Mouse (Mus musculus) neural tube, embryonic 14.5 days (tissue): Measurements from ENCODE around the gene Itpkb. TPM values are rescaled to one million over a fixed set of nuclear protein-coding genes. Genes with fewer than 3 reads are reported as not detected.

ENCODE experiments used
- ATAC-seq: fragments of 200-750 bp; cut with Nextera tagmentation; 2 replicates; pipeline ENCODE4 v1.8.0; 2017; ENCODE audit warnings: low read depth, mild to moderate bottlenecking, moderate TSS enrichment, moderate library complexity
- H3K27ac ChIP-seq: fragments of 300-500 bp; sonication (generic); 2 replicates; pipeline ENCODE4 v1.5.1; 2014; ENCODE audit warnings: low read depth, mild to moderate bottlenecking, control low read depth, low read length, moderate library complexity, mixed read lengths
- H3K27me3 ChIP-seq: fragments of 300-500 bp; sonication (generic); 2 replicates; pipeline ENCODE4 v1.6.1; 2014; ENCODE audit warnings: low read length; ENCODE audit not compliant: control insufficient read depth, insufficient read depth
- H3K36me3 ChIP-seq: fragments of 300-500 bp; sonication (generic); 2 replicates; pipeline ENCODE4 v1.6.1; 2014; ENCODE audit warnings: low read length, mixed read lengths; ENCODE audit not compliant: control insufficient read depth, insufficient read depth
- H3K4me1 ChIP-seq: fragments of 300-500 bp; sonication (generic); 2 replicates; pipeline ENCODE4 v1.6.1; 2014; ENCODE audit warnings: low read length; ENCODE audit not compliant: control insufficient read depth, insufficient read depth
- H3K4me2 ChIP-seq: fragments of 300-500 bp; sonication (generic); 2 replicates; pipeline ENCODE4 v1.6.1; 2014; ENCODE audit warnings: mild to moderate bottlenecking, low read depth, low read length, control low read depth
- H3K4me3 ChIP-seq: fragments of 300-500 bp; sonication (generic); 2 replicates; pipeline ENCODE4 v1.5.1; 2014; ENCODE audit warnings: low read depth, low read length, control low read depth, mixed read lengths
- H3K9ac ChIP-seq: fragments of 300-500 bp; sonication (generic); replicated peaks from 2 replicates; pipeline ENCODE4 v1.6.1; 2014; ENCODE audit warnings: low read depth, mild to moderate bottlenecking, control low read depth, low read length, mixed read lengths
- H3K9me3 ChIP-seq: fragments of 300-500 bp; sonication (generic); 2 replicates; pipeline ENCODE4 v1.6.1; 2016; ENCODE audit warnings: low read length; ENCODE audit not compliant: control insufficient read depth
- WGBS: fragments of 180-500 bp; shearing (Covaris S2); extraction: QIAGEN DNeasy Blood & Tissue Kit; methylation state at CpG from one replicate; pipeline ENCODE4 v1.1.7; 2014; 5-methylcytosine and 5-hydroxymethylcytosine counted together
- polyA plus RNA-seq: library from polyadenylated mRNA; unstranded; fragments of >200 nt; fragmentation: Nextera tagmentation; extraction: Ambion mirVana; gene quantifications from 2 replicates; pipeline ENCODE4 v1.2.1, GENCODE M21; 2014

Gene Itpkb
- polyA plus RNA-seq, 1 experiment from 2014 or later = 2.4 TPM

- ATAC-seq = no peak
- 75% methylated on average over 5 of the region's 5 CpGs for WGBS
Measured at GRCm38 (mm10) chr1:180359311-180359710, 29.0 kb downstream of the Itpkb start.

GRCm38 (mm10) chr1:180362176-180362575, 31.9 kb downstream of the Itpkb start:
- Histone ChIP-seq H3K36me3 (no peaks in the 10 kb centered on the region), H3K4me3 (no peak overlapping the region), H3K4me2 (no peak overlapping the region), H3K9me3 (no peaks in the 10 kb centered on the region), H3K4me1 (peaks cover 25% of the 10 kb centered on the region; the same call in 1 of the 2 replicates), H3K9ac (no peak overlapping the region), H3K27me3 (no peaks in the 10 kb centered on the region), H3K27ac (no peak overlapping the region)
- WGBS = 83% methylated on average over 4 of the region's 4 CpGs
- ATAC-seq = no peak

More at GRCm38 (mm10) chr1:180359311-180359710, 29.0 kb downstream of the Itpkb start:
- Histone ChIP-seq H3K4me1 (peaks cover 10% of the 10 kb centered on the region; the same call in 1 of the 2 replicates), H3K4me2 (no peak overlapping the region), H3K9ac (no peak overlapping the region), H3K4me3 (no peak overlapping the region), H3K36me3 (no peaks in the 10 kb centered on the region), H3K9me3 (no peaks in the 10 kb centered on the region), H3K27me3 (no peaks in the 10 kb centered on the region), H3K27ac (no peak overlapping the region)

GRCm38 (mm10) chr1:180362844-180363243, 32.6 kb downstream of the Itpkb start:
- 82% methylated on average over 5 of the region's 5 CpGs for WGBS
- Histone ChIP-seq H3K4me1 (peaks cover 25% of the 10 kb centered on the region; the same call in 1 of the 2 replicates), H3K36me3 (no peaks in the 10 kb centered on the region), H3K4me3 (no peak overlapping the region), H3K9ac (no peak overlapping the region), H3K9me3 (no peaks in the 10 kb centered on the region), H3K27me3 (no peaks in the 10 kb centered on the region), H3K27ac (no peak overlapping the region), H3K4me2 (no peak overlapping the region)
- ATAC-seq = no peak

GRCm38 (mm10) chr1:180363317-180363716, 33.0 kb downstream of the Itpkb start:
- Histone ChIP-seq H3K4me1 (peaks cover 26% of the 10 kb centered on the region; the same call in 1 of the 2 replicates), H3K27ac (no peak overlapping the region)

GRCm38 (mm10) chr1:180364005-180364404, 33.7 kb downstream of the Itpkb start:
- Histone ChIP-seq H3K36me3 (no peaks in the 10 kb centered on the region), H3K9ac (0 out of 2 replicates have a peak overlapping the region, but pooled peaks have one; percentile 13), H3K9me3 (no peaks in the 10 kb centered on the region), H3K4me2 (peak overlapping the region; percentile 70), H3K27me3 (no peaks in the 10 kb centered on the region), H3K4me1 (peaks cover 30% of the 10 kb centered on the region; the same call in 1 of the 2 replicates), H3K4me3 (0 out of 2 replicates have a peak overlapping the region, but pooled peaks have one; percentile 34), H3K27ac (peak overlapping the region; percentile 64)
- 54% methylated on average over 17 of the region's 17 CpGs for WGBS
- ATAC-seq = no peak

More at GRCm38 (mm10) chr1:180363317-180363716, 33.0 kb downstream of the Itpkb start:
- no peaks in the 10 kb centered on the region for H3K27me3 ChIP-seq
- no peak overlapping the region for H3K9ac ChIP-seq
- H3K4me3 ChIP-seq = no peak overlapping the region
- no peak overlapping the region for H3K4me2 ChIP-seq
- ATAC-seq = no peak
- H3K9me3 ChIP-seq = no peaks in the 10 kb centered on the region
- WGBS = 82% methylated on average over 3 of the region's 3 CpGs
- H3K36me3 ChIP-seq = no peaks in the 10 kb centered on the region

GRCm38 (mm10) chr1:180364720-180365119, 34.4 kb downstream of the Itpkb start:
- Histone ChIP-seq H3K9ac (peak overlapping the region; percentile 66; the same call in 1 of the 2 replicates), H3K4me2 (peak overlapping the region; percentile 70), H3K36me3 (no peaks in the 10 kb centered on the region), H3K9me3 (no peaks in the 10 kb centered on the region), H3K4me3 (peak overlapping the region; percentile 34), H3K27me3 (no peaks in the 10 kb centered on the region), H3K27ac (peak overlapping the region; percentile 96), H3K4me1 (peaks cover 30% of the 10 kb centered on the region; the same call in 1 of the 2 replicates)
- 20% methylated on average over 2 of the region's 2 CpGs for WGBS
- no peak for ATAC-seq

GRCm38 (mm10) chr1:180365180-180365810, 35.0 kb downstream of the Itpkb start:
- Histone ChIP-seq H3K36me3 (no peaks in the 10 kb centered on the region), H3K27me3 (no peaks in the 10 kb centered on the region), H3K4me3 (peak overlapping the region; percentile 34), H3K27ac (peak overlapping the region; percentile 96), H3K9me3 (no peaks in the 10 kb centered on the region), H3K4me1 (peaks cover 30% of the 10 kb centered on the region; the same call in 1 of the 2 replicates), H3K4me2 (peak overlapping the region; percentile 70), H3K9ac (peak overlapping the region; percentile 66)
- 2% methylated on average over 29 of the region's 29 CpGs for WGBS
- ATAC-seq = peak; percentile 96

- 65% methylated on average over 18 of the region's 18 CpGs for WGBS
- Histone ChIP-seq H3K9me3 (no peaks in the 10 kb centered on the region), H3K4me2 (peak overlapping the region; percentile 70; the same call in 1 of the 2 replicates), H3K36me3 (no peaks in the 10 kb centered on the region), H3K27ac (peak overlapping the region; percentile 96; the same call in 1 of the 2 replicates), H3K27me3 (no peaks in the 10 kb centered on the region), H3K4me3 (no peak overlapping the region), H3K9ac (no peak overlapping the region; the same call in 1 of the 2 replicates), H3K4me1 (peaks cover 30% of the 10 kb centered on the region; the same call in 1 of the 2 replicates)
- no peak for ATAC-seq
Measured at GRCm38 (mm10) chr1:180365983-180366811, 35.9 kb downstream of the Itpkb start.
